In the genomic region with DNA sequence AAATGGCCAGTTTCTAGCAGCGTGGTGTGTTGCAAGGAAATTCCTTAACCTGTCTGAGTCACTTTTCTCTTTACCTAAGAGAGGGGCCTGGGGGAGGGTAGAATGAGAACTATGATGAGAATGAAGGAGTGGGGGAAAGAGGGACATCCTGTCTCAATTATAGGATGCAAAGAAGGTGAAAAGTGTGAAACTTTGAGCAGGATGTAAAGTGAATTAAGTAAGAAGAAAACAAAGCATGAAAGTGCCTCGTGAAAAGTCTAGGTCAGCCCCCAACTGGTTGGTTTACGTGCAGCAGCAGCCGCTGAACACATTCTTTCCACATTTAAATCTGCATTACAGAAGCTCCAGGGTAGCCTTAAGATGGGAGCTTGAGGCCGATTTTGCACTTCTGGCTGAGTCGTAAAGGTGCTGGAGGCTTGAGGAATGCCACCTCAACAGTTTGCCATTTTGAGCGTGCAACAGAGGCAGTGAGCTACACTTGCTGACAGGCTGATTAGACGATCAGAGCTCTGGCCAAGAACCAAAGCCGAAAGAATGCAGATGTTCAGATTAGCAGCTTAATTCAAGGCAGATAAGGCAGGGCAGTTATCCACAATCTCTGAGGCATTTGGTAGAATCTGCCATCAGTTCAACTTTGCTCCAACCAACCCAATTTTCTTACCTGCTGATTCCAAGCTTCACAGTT, we compare ENCODE assay signal across 8 mouse cellular contexts. TPM values are rescaled to one million over a fixed set of nuclear protein-coding genes. Genes with fewer than 3 reads are reported as not detected.
A peak's percentile ranks its signal among the peaks of the same experiment; 100 is the strongest.
DNase-seq lines count a peak whose midpoint lies in the region; ATAC-seq and TF ChIP-seq lines count a peak whose summit lies in the region.

No protein-coding gene starts in this region.

- TF ChIP-seq EP300 in ES-Bruce4 (IDR thresholded peaks at IDR 0.05; ENCODE audit: insufficient read depth, low read depth, low read length) = 0 out of 2 replicates have a peak, but pooled peaks have one; percentile 26

- no peak for TF ChIP-seq POLR2A in ES-Bruce4 (IDR thresholded peaks at IDR 0.05; ENCODE audit: insufficient read depth, low read length)

- DNase-seq in forebrain, embryonic 10.5 days (ENCODE audit: extremely low spot score, low spot score) = peak; percentile 14
- peak; percentile 4 for DNase-seq in heart, postnatal 10 days
- DNase-seq in layer of hippocampus, adult 9-10 months (ENCODE audit: low spot score) = no peak
- no peak for DNase-seq in cerebellum, adult 11 months
- no peak for DNase-seq in ovary, postnatal 10 days (ENCODE audit: low spot score)

- 18% methylated on average over 9 of the region's 9 CpGs for WGBS in forebrain, embryonic 10.5 days
- 22% methylated on average over 9 of the region's 9 CpGs for WGBS in forebrain, embryonic 13.5 days
- 37% methylated on average over 9 of the region's 9 CpGs for WGBS in macrophage (ENCODE audit: missing documents)

- H3K36me3 ChIP-seq in forebrain, embryonic 10.5 days (replicated peaks) = no peaks in the 10 kb centered on the region
- H3K36me3 ChIP-seq in forebrain, embryonic 13.5 days (ENCODE audit: poor library complexity, severe bottlenecking) = no peaks in the 10 kb centered on the region
- no peaks in the 10 kb centered on the region for H3K36me3 ChIP-seq in ES-Bruce4 (ENCODE audit: control insufficient read depth, insufficient read depth, low read length, poor library complexity, severe bottlenecking)
- no peaks in the 10 kb centered on the region for H3K36me3 ChIP-seq in macrophage (ENCODE audit: inconsistent target)

- TF ChIP-seq CTCF in ES-Bruce4 (IDR thresholded peaks at IDR 0.05; ENCODE audit: low read depth, low read length) = no peak

- H3K27ac ChIP-seq in forebrain, embryonic 10.5 days = peak overlapping the region; percentile 11; the same call in 1 of the 2 replicates
- no peak overlapping the region for H3K27ac ChIP-seq in forebrain, embryonic 13.5 days
- H3K27ac ChIP-seq in ES-Bruce4 (ENCODE audit: insufficient read depth, low read length) (peak overlapping the region; percentile 44), macrophage (peak overlapping the region; percentile 86)

- no peak overlapping the region; the same call in 1 of the 2 replicates for H3K4me2 ChIP-seq in forebrain, embryonic 13.5 days

- ATAC-seq in forebrain, embryonic 13.5 days = no peak

- intact Hi-C loops in heart, postnatal 10 days (cut with DNase I) = no loop called here

- peaks cover 5% of the 10 kb centered on the region for H3K4me1 ChIP-seq in forebrain, embryonic 10.5 days
- H3K4me1 ChIP-seq in forebrain, embryonic 13.5 days = no peaks in the 10 kb centered on the region
- H3K4me1 ChIP-seq in ES-Bruce4 (ENCODE audit: control insufficient read depth, insufficient read depth, low read length) = no peaks in the 10 kb centered on the region

- H3K4me3 ChIP-seq in forebrain, embryonic 10.5 days = no peak overlapping the region
- H3K4me3 ChIP-seq in forebrain, embryonic 13.5 days = no peak overlapping the region
- H3K4me3 ChIP-seq in ES-Bruce4 (ENCODE audit: low read depth, low read length) = no peak overlapping the region
- peak overlapping the region; percentile 42 for H3K4me3 ChIP-seq in macrophage (ENCODE audit: inconsistent target)

- H3K27me3 ChIP-seq in forebrain, embryonic 10.5 days (ENCODE audit: poor library complexity, severe bottlenecking) = peaks cover 36% of the 10 kb centered on the region
- no peaks in the 10 kb centered on the region; the same call in 1 of the 2 replicates for H3K27me3 ChIP-seq in forebrain, embryonic 13.5 days
- no peaks in the 10 kb centered on the region; the same call in 1 of the 2 replicates for H3K27me3 ChIP-seq in ES-Bruce4 (ENCODE audit: control insufficient read depth, insufficient read depth, low read length, poor library complexity, severe bottlenecking)

- H3K79me2 ChIP-seq in macrophage (ENCODE audit: inconsistent target) = peaks cover 52% of the 10 kb centered on the region

- H3K9me3 ChIP-seq in forebrain, embryonic 10.5 days = no peaks in the 10 kb centered on the region
- H3K9me3 ChIP-seq in forebrain, embryonic 13.5 days (replicated peaks) = no peaks in the 10 kb centered on the region
- no peaks in the 10 kb centered on the region for H3K9me3 ChIP-seq in ES-Bruce4 (replicated peaks; ENCODE audit: control insufficient read depth, insufficient read depth, low read length, poor library complexity, severe bottlenecking)

- no peak overlapping the region for H3K9ac ChIP-seq in forebrain, embryonic 13.5 days
- H3K9ac ChIP-seq in ES-Bruce4 (ENCODE audit: low read depth, poor library complexity, severe bottlenecking) = no peak overlapping the region

RNA-seq across cellular contexts. Expression of gene Cysltr1, which starts 0.8 kb away (rescaled TPM):
- polyA plus RNA-seq in forebrain, embryonic 10.5 days (2016; fragmentation: Nextera tagmentation; extraction: Ambion mirVana) = 0.68 and 1.0 TPM in 2 replicates
- 0.14 and 0.28 TPM in 2 replicates for polyA plus RNA-seq in forebrain, embryonic 13.5 days (2015; fragmentation: Nextera tagmentation; extraction: Ambion mirVana)
- polyA plus RNA-seq in ES-Bruce4 (2011; ENCODE audit: insufficient read depth, insufficient read length, low read depth, missing spikeins) (1.4 and 2.0 TPM in 2 replicates), macrophage (2018) (13.7 to 15.9 TPM (median 14.0 TPM) in 3 replicates)
- total RNA-seq in heart, postnatal 10 days (2021) = 1 to 10 TPM; 1.7 to 2.8 TPM
- 10 to 100 TPM in 3 of 26 experiments, 1 to 10 TPM in 20, under 1 TPM in 3; 0.56 to 10.9 (median 3.3) TPM for total RNA-seq in macrophage (2018; cell fraction: chromatin; rRNA removed)
- 10 to 100 TPM in 22 of 26 experiments, 1 to 10 TPM in 4; 7.2 to 24.4 (median 15.1) TPM for total RNA-seq in macrophage (2018; cell fraction: cytosol; rRNA removed)
- total RNA-seq in macrophage (2018; cell fraction: nucleus; rRNA removed) = 10 to 100 TPM in 17 of 26 experiments, 1 to 10 TPM in 9; 3.8 to 40.1 (median 12.3) TPM

RNA-seq across cellular contexts. Expression of gene Gm5127, which starts 19.7 kb away (rescaled TPM):
- 1.8 and 2.1 TPM in 2 replicates for polyA plus RNA-seq in forebrain, embryonic 10.5 days (2016; fragmentation: Nextera tagmentation; extraction: Ambion mirVana)
- not detected in 2 replicates for polyA plus RNA-seq in forebrain, embryonic 13.5 days (2015; fragmentation: Nextera tagmentation; extraction: Ambion mirVana)
- polyA plus RNA-seq in ES-Bruce4 (2011; ENCODE audit: insufficient read depth, insufficient read length, low read depth, missing spikeins) (not detected in 2 replicates), macrophage (2018) (0.38 to 0.59 TPM (median 0.43 TPM) in 3 replicates)
- total RNA-seq in heart, postnatal 10 days (2021) = not detected
- 1 to 10 TPM in 4 of 26 experiments, under 1 TPM in 9, not detected in 13; 0.35 to 1.3 (median 0.63) TPM for total RNA-seq in macrophage (2018; cell fraction: chromatin; rRNA removed)
- 1 to 10 TPM in 1 of 26 experiments, under 1 TPM in 25; 0.32 to 1.3 (median 0.57) TPM for total RNA-seq in macrophage (2018; cell fraction: cytosol; rRNA removed)
- total RNA-seq in macrophage (2018; cell fraction: nucleus; rRNA removed) = 1 to 10 TPM in 11 of 26 experiments, under 1 TPM in 10, not detected in 5; 0.40 to 2.4 (median 1.1) TPM

Comparison
In these comparisons a context has a peak if more than half of its experiments do, and no peak if none do; other contexts are left out.
1. DNase-seq: peak in forebrain, embryonic 10.5 days (single experiment) and heart, postnatal 10 days (2 of 2); none in layer of hippocampus, adult 9-10 months (single experiment), cerebellum, adult 11 months (single experiment) and ovary, postnatal 10 days (single experiment).